Mouse (Mus musculus): ENCODE data around the gene Gm3435.
"Not testable (repeated sequence)": the region's sequence is repeated elsewhere in the genome, so short reads cannot be mapped to it uniquely, and the experiment has no call there.

GRCm38 (mm10) chr17:14993139-14993832 lies 16.7 kb upstream of the Gm3435 start:
- not testable (repeated sequence) for TF ChIP-seq POLR2A (IDR thresholded peaks at IDR 0.05; ENCODE audit: low read depth, low read length); CTCF (conservative IDR thresholded peaks at IDR 0.05; ENCODE audit: insufficient read depth, insufficient read length, low read depth, low read length)
